Mouse (Mus musculus) gastrocnemius, adult 2 months (tissue): ENCODE measurements at regions not wholly inside any gene's neighbourhood (a gene's known extent, or its start where the extent isn't known, plus 50 kb on each side); places are given as distances from the start of the nearest gene placed in this dataset. TPM values are rescaled to one million over a fixed set of nuclear protein-coding genes. Genes with fewer than 3 reads are reported as not detected.
A peak's percentile ranks its signal among the peaks of the same experiment; 100 is the strongest.

ENCODE experiments used
- DNase-seq: peaks from one replicate; pipeline ENCODE4 v3.0.0; 2022
- H3K27ac ChIP-seq: fragments of 200-600 bp; 2 replicates; pipeline ENCODE4 v1.8.1; 2022; ENCODE audit warnings: mild to moderate bottlenecking
- H3K4me3 ChIP-seq: fragments of 200-600 bp; 2 replicates; pipeline ENCODE4 v1.8.1; 2022; ENCODE audit warnings: mild to moderate bottlenecking, moderate library complexity
- CTCF ChIP-seq: fragments of 200-600 bp; IDR thresholded peaks from 2 replicates; pipeline ENCODE4 v1.8.1; 2022; ENCODE audit warnings: antibody characterized with exemption, mild to moderate bottlenecking, moderate library complexity
- intact Hi-C: fragments of 180-260 bp; cut with DNase I; formaldehyde crosslinking; loops from one replicate; pipeline ENCODE4 v1.15.1; 2025
- microRNA-seq: library from miRNA; unstranded; fragments of <30 nt; microRNA quantifications from one replicate; pipeline ENCODE4 v1.2.0, GENCODE M21; 2021

GRCm38 (mm10) chr13:10451057-10451456 lies 90.4 kb upstream of the Chrm3 start:
- intact Hi-C loops, result no loop called here
- TF ChIP-seq CTCF, result peak; percentile 39
- no peak for DNase-seq
- H3K27ac ChIP-seq, result no peak overlapping the region
- no peak overlapping the region for H3K4me3 ChIP-seq

- intact Hi-C loops, result no loop called here
- no peak for DNase-seq
- Histone ChIP-seq H3K27ac (no peak overlapping the region), H3K4me3 (no peak overlapping the region)
- no peak for TF ChIP-seq CTCF
Measured at GRCm38 (mm10) chr13:10449502-10449901, 88.9 kb upstream of the Chrm3 start.

GRCm38 (mm10) chr13:10447806-10448205 lies 87.2 kb upstream of the Chrm3 start:
- Histone ChIP-seq H3K4me3 (no peak overlapping the region), H3K27ac (no peak overlapping the region)
- DNase-seq, result no peak
- no peak for TF ChIP-seq CTCF
- intact Hi-C loops, result no loop called here

- Histone ChIP-seq H3K27ac (no peak overlapping the region), H3K4me3 (no peak overlapping the region)
- intact Hi-C loops, result no loop called here
- no peak for DNase-seq
- no peak for TF ChIP-seq CTCF
Measured at GRCm38 (mm10) chr13:10445679-10446078, 85.0 kb upstream of the Chrm3 start.

Small RNA genes in the stretch of these regions (microRNA-seq; reads per million reads assigned to microRNA genes)
- gene Gm23415, result not detected
